Mouse (Mus musculus) cerebellum, adult 11-12 months (tissue): Measurements from ENCODE around the gene Eif3i.
"Not testable (repeated sequence)": the region's sequence is repeated elsewhere in the genome, so short reads cannot be mapped to it uniquely, and the experiment has no call there.

Source experiments
- DNase-seq: peaks from one replicate; pipeline ENCODE4 v3.0.0; 2022

Gene Eif3i

DNA sequence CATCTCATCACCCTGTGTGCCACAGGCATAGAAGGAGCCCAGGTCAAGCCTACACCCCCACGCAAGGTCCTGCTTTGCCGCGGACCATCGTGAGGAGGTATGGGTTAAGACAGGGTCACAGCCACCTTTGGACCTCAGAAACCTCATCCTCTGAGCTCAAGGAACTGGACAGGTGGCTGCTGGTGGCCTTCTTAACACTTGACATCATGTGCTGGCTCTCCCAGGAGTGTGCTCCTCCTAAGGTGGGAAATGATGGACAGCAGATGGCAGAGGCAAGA, 27.4 kb downstream of the Eif3i start:
- no peak for DNase-seq

GRCm38 (mm10) chr4:129572236-129573092, 28.0 kb downstream of the Eif3i start:
- no peak for DNase-seq

DNA sequence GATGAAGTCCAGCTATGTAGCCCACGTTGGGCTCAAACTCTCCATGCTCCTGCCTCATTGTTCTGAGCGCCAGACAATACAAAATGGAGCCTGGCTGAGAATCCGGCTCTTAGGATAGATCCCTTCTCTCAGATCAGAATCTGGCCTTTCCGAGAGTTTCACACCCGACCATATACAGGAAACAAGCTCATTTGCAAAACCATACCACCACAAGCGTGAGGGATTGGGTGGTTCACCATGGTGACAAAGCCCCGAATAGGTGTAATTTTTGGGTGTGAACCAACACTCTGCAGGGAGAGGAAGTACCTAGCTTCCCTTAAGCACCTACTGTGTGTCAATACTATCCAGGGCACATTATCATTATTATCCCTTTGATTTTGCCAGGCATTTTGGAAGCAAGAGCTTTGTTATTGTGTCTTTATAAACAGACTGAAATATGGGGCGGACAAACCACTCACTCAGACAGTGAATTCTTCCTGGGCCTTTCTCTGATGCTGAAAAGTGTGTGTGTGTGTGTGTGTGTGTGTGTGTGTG, 28.8 kb downstream of the Eif3i start:
- DNase-seq, result no peak

DNA sequence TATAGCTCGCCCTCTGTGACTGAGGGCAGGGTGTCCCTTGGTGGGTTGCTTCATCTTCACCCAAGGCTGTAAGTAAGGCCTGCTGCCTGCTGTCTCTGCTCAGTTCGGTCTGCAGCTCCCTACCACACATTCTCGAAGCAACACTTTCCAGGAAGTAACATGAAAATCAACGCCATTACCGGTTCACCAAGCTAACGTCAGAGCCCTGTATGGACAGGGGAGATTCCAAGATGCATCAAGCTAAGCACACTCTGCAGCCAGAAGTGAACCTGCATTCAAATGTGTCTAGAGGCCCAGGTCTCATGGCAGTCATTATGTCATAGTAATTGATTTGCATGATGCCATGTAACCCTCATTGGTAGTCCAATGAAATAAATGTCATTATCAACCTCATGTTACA, 30.4 kb downstream of the Eif3i start:
- DNase-seq, result no peak

DNA sequence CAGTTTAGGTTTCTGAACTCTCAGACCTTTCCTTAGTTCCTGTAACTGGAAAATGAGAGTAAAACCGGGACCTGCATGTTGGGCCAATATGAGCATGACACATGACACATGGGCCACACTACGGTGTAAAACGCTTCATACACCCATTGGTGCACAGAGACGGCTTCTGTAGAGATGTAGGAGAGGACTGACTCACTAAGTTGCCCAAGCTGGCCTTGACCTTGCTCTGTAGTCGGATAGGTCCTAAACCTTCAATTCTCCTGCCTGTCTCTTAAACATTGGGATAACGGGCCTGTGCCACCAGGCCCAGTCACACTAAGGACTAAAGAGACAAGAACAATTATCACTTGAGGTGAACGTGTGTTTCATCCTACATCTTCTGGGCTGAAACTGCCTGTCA, 32.1 kb downstream of the Eif3i start:
- DNase-seq, result no peak

GRCm38 (mm10) chr4:129565139-129565538, 35.3 kb downstream of the Eif3i start:
- DNase-seq, result no peak

DNA sequence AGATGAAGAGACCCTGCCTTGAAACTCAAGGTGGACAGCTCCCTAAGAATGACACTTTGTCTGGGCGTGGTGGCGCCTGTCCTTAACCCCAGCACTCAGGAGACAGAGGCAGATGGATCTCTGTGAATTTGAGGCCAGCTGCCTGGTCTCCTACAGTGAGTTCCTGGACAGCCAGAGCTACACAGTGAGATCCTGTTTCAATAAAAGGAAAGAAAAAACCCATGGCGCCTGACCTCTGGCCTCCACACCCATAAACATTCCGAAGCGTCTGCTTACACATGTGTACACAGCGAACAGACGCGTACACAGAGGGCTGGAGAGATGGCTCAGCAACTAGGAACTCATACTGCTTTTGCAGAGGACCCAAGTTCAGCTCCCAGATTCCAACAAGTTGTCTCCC, 36.7 kb downstream of the Eif3i start:
- no peak for DNase-seq

- DNase-seq, result no peak
These were observed 39.3 kb downstream of the Eif3i start for GRCm38 (mm10) chr4:129561184-129561583.

- DNase-seq, result no peak
These were observed 42.0 kb downstream of the Eif3i start for GRCm38 (mm10) chr4:129558321-129558955.

- DNase-seq, result no peak
These were observed 43.1 kb downstream of the Eif3i start for GRCm38 (mm10) chr4:129557256-129557808.

GRCm38 (mm10) chr4:129556532-129557223, 43.8 kb downstream of the Eif3i start:
- peak; percentile 71 for DNase-seq

GRCm38 (mm10) chr4:129555862-129556531, 44.5 kb downstream of the Eif3i start:
- DNase-seq, result no peak

DNA sequence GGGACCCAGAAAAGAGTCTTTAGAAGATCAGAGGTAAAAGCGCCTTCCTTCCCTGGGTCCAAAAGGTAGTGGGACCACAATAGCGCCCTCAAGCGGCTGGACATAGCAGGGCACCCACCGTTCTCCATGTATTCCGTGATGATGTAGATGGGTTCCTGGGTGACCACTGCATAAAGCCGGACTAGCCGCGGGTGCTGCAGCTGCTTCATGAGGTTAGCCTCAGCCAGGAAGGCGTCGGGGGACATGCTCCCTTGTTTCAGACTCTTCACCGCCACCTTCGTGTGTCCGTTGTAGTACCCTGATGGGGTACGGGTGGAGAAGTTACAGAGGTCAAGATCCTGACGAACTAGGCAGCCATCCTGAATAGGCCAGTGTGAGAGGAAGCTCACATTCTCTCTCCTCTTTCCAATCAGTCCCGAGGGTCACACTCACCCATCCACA, 45.0 kb downstream of the Eif3i start:
- DNase-seq, result peak; percentile 51

- not testable (repeated sequence) for DNase-seq
These were observed 45.9 kb downstream of the Eif3i start for GRCm38 (mm10) chr4:129554512-129554911.

DNA sequence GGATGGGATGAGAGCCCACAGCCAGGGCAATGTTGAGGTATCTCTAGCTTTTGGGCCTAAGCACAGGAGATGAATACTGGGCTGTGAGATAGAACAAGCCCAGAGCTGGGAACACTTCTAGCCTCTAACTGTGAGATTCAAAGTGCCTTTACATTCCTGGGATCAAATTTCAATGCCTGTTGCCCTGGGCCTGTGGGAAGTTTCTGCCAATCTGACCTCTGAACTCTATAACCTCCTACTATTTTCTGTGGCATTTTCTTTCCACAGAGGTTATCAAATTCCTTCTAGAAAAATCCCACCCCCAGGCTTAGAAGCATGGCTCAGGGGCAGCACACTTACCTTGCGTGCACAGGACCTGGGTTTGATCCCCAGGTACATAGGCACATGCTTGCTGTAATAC, 50.2 kb downstream of the Eif3i start:
- no peak for DNase-seq

DNA sequence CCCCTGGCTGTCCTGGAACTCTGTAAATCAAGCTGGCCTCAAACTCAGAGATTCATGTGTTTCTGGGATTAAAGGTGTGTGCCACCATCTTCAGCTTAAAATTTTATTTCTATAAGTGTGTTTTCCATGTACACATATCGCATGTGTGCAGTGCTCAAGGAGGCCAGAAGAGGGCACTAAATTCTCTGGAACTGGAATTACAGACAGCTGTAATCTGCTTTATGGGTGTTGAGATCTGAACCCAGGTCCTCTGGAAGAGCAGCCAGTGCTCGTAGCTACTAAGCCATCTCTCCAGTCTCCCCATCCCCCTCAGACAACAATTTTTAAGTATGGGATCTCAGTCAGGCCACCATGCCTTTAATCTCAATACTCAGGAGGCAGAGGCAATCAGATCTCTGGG, 51.1 kb downstream of the Eif3i start:
- no peak for DNase-seq

GRCm38 (mm10) chr4:129547631-129548030, 52.8 kb downstream of the Eif3i start:
- DNase-seq, result not testable (repeated sequence)

DNA sequence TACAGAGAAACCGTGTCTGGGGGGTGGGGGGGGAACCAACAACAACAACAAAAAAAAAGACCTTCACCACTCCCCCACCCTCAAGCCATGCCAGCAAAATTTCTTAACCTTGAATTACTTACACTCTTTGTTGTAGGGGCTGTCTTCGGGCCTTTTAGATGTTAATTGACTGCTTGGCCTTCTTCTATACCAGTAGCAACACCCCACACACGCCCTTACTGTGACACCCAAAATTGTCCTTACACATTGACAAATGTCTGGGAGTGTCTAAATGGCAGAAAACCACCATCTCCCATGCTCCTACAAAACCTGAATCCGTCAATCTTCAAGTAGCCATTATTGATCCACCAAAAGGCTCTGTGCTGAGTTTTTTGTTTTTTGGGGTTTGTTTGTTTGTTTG, 56.3 kb downstream of the Eif3i start:
- no peak for DNase-seq

DNA sequence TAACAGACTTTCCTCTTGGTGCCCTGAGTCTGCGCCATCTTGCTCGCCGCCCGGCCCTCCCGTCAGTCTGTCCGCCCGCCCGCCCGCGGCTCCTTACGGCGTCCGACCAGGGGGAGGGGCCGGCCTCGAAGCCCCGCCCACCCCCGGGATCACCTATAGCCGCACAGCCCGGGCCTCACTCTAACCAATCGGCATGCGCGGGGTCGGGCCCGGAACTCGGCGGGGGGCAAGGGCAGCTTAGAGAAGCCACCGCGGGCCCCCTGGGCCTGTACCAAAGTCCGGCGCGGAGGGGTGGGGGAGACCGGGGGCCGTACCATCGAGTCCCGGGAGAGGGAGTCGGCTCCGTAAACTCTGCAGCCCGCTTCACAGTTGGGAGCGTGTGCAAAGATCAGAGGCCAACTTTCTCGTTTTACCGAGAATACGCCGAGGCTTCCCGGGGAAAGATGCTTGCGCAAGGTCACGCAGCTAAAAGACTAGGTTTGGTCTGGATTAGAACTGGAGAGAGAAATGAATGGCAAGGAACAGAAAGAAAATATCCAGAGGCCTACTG, 57.8 kb downstream of the Eif3i start, which contains the start of gene Hdac1:
Gene Hdac1, minus strand, starts transcription at position 122 of the 550 bp plus-strand sequence.
- peak; percentile 98 for DNase-seq
